Mouse (Mus musculus) common myeloid progenitor, adult 5-6 weeks (primary cell): Measurements from ENCODE around the gene Med12l. TPM values are rescaled to one million over a fixed set of nuclear protein-coding genes. Genes with fewer than 3 reads are reported as not detected.
"Not testable (repeated sequence)": the region's sequence is repeated elsewhere in the genome, so short reads cannot be mapped to it uniquely, and the experiment has no call there.

ENCODE experiments used
- ATAC-seq: replicated peaks from 2 replicates; pipeline ENCODE4 v1.8.0; 2016; ENCODE audit warnings: low read depth, mild to moderate bottlenecking, moderate TSS enrichment, inconsistent platforms; ENCODE audit not compliant: poor library complexity, severe bottlenecking
- total RNA-seq: library from RNA; stranded (forward); fragments of 200-1000, 187-1606 nt; gene quantifications from 2 replicates; pipeline ENCODE4 v1.2.3, GENCODE M21; 2017

Gene Med12l
- total RNA-seq, 1 experiment from 2014 or later = 12.6 TPM

GRCm38 (mm10) chr3:59092702-59093101 is 87.1 kb downstream of the Med12l start:
- no peak for ATAC-seq

GRCm38 (mm10) chr3:59097421-59097820 is 91.8 kb downstream of the Med12l start:
- ATAC-seq = no peak

GRCm38 (mm10) chr3:59098540-59098939 is 92.9 kb downstream of the Med12l start:
- peak; percentile 51 for ATAC-seq

GRCm38 (mm10) chr3:59101218-59101986 is 95.8 kb downstream of the Med12l start, which contains the start of gene Gpr171:
Gene Gpr171, minus strand, starts transcription at chr3:59101821.
- ATAC-seq = peak; percentile 60

GRCm38 (mm10) chr3:59102146-59102545 is 96.5 kb downstream of the Med12l start:
- ATAC-seq = no peak

GRCm38 (mm10) chr3:59104462-59104861 is 98.8 kb downstream of the Med12l start:
- peak; percentile 64 for ATAC-seq

- no peak for ATAC-seq
Observed at GRCm38 (mm10) chr3:59107439-59107838, 101.8 kb downstream of the Med12l start.

GRCm38 (mm10) chr3:59109834-59110233 is 104.2 kb downstream of the Med12l start:
- ATAC-seq = not testable (repeated sequence)

GRCm38 (mm10) chr3:59111944-59112343 is 106.3 kb downstream of the Med12l start:
- ATAC-seq = no peak

GRCm38 (mm10) chr3:59113291-59113690 is 107.7 kb downstream of the Med12l start:
- not testable (repeated sequence) for ATAC-seq

- peak; percentile 92 for ATAC-seq
Observed at GRCm38 (mm10) chr3:59113973-59114517, 108.4 kb downstream of the Med12l start.

- no peak for ATAC-seq
Observed at GRCm38 (mm10) chr3:59121067-59121730, 115.6 kb downstream of the Med12l start.

GRCm38 (mm10) chr3:59121780-59122449 is 116.3 kb downstream of the Med12l start:
- ATAC-seq = no peak

GRCm38 (mm10) chr3:59125022-59125421 is 119.4 kb downstream of the Med12l start:
- no peak for ATAC-seq

GRCm38 (mm10) chr3:59125783-59126555 is 120.3 kb downstream of the Med12l start:
- no peak for ATAC-seq

- no peak for ATAC-seq
Observed at GRCm38 (mm10) chr3:59128681-59129080, 123.1 kb downstream of the Med12l start.

GRCm38 (mm10) chr3:59129547-59129946 is 123.9 kb downstream of the Med12l start:
- ATAC-seq = no peak

GRCm38 (mm10) chr3:59130431-59130830 is 124.8 kb downstream of the Med12l start:
- ATAC-seq = peak; percentile 57

- no peak for ATAC-seq
Observed at GRCm38 (mm10) chr3:59131081-59131480, 125.5 kb downstream of the Med12l start.

- ATAC-seq = peak; percentile 15
Observed at GRCm38 (mm10) chr3:59131966-59132365, 126.3 kb downstream of the Med12l start.
